Mouse (Mus musculus): ENCODE results near the gene Col2a1.

DNA sequence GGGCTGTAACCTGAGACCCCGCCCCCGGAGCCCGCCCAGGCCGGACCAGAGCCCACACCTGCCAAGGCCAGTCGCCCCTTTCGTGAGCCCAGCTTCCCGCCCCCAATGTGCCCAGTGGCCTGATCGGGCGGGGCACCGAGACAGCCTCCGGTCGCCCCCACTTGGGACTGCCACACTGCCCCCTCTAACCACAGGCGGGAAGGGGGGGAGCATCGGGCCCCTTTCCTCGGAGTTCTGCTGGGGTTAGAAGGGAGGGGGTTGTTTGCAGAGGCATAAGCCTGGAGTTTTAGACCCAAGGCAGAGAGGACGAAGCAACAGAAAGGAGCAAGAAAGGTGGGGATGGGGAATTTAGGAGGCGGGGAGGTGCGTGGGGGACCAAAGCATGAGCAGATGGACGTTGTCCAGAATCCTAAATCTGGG is 255 bp upstream of the Col2a1 start:
- TF ChIP-seq CTCF (IDR thresholded peaks at IDR 0.05; ENCODE audit: borderline replicate concordance, extremely low read depth, insufficient read depth, insufficient read length) (no peak), POLR2A (IDR thresholded peaks at IDR 0.05; ENCODE audit: borderline replicate concordance, extremely low read depth, insufficient read depth, insufficient read length, poor library complexity, severe bottlenecking) (no peak)
